Mouse (Mus musculus) hindbrain, postnatal 0 days (tissue): ENCODE measurements at regions not wholly inside any gene's neighbourhood (a gene's known extent, or its start where the extent isn't known, plus 50 kb on each side); places are given as distances from the start of the nearest gene placed in this dataset.

Experiments used
- ATAC-seq: fragments of 200-750 bp; cut with Nextera tagmentation; 2 replicates; pipeline ENCODE4 v1.8.0; 2017; ENCODE audit warnings: mild to moderate bottlenecking, moderate TSS enrichment, moderate library complexity
- DNase-seq: peaks from one replicate; pipeline ENCODE4 v3.0.0-alpha.2; 2015; ENCODE audit warnings: low spot score
- H3K27ac ChIP-seq: fragments of 300-500 bp; sonication (generic); 2 replicates; pipeline ENCODE4 v1.5.1; 2014; ENCODE audit warnings: mild to moderate bottlenecking
- H3K27me3 ChIP-seq: fragments of 300-500 bp; sonication (generic); 2 replicates; pipeline ENCODE4 v1.6.1; 2014; ENCODE audit warnings: low read length, mixed read lengths; ENCODE audit not compliant: insufficient read depth
- H3K36me3 ChIP-seq: fragments of 300-500 bp; sonication (generic); 2 replicates; pipeline ENCODE4 v1.6.1; 2014; ENCODE audit warnings: low read length, mixed read lengths; ENCODE audit not compliant: insufficient read depth
- H3K4me1 ChIP-seq: fragments of 300-500 bp; sonication (generic); 2 replicates; pipeline ENCODE4 v1.6.1; 2014; ENCODE audit warnings: antibody characterized with exemption, low read length, mixed read lengths; ENCODE audit not compliant: insufficient read depth
- H3K4me2 ChIP-seq: fragments of 300-500 bp; sonication (generic); 2 replicates; pipeline ENCODE4 v1.6.1; 2014; ENCODE audit warnings: low read depth, mild to moderate bottlenecking, low read length, moderate library complexity, mixed read lengths
- H3K4me3 ChIP-seq: fragments of 300-500 bp; sonication (generic); 2 replicates; pipeline ENCODE4 v1.5.1; 2014; ENCODE audit warnings: low read length
- H3K9ac ChIP-seq: fragments of 300-500 bp; sonication (generic); replicated peaks from 2 replicates; pipeline ENCODE4 v1.6.1; 2014; ENCODE audit warnings: mild to moderate bottlenecking, low read length, moderate library complexity, mixed read lengths
- H3K9me3 ChIP-seq: fragments of 300-500 bp; sonication (generic); 2 replicates; pipeline ENCODE4 v1.6.1; 2016; ENCODE audit warnings: low read length, mixed read lengths
- CTCF ChIP-seq: IDR thresholded peaks from 2 replicates; pipeline ENCODE4 v1.5.1; 2016; ENCODE audit warnings: antibody characterized with exemption, control low read depth, low read depth
- WGBS: fragments of 180-500 bp; shearing (Covaris S2); extraction: QIAGEN DNeasy Blood & Tissue Kit; methylation state at CpG from one replicate; pipeline ENCODE4 v1.1.7; 2014; 5-methylcytosine and 5-hydroxymethylcytosine counted together

DNA sequence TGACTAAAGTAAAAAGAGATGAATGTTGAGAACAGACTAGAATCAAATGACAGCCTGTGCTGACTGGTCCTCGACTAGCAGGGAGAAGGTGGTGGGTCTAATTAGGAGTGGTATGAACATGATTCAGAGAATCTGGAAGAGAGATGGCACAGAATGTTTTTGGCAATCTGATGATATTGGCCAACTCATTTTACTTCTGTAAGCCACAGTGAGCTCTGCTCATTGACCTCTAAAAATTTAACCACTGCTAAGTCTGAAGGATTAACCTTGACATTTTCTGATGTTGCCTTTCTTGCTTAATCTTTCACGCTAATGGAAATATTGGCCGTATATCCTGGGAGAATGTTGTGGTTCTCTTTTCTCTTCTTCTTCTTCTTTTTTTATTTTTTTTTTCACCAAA, 1041.6 kb upstream of the Got2 start:
- Histone ChIP-seq H3K9me3 (no peaks in the 10 kb centered on the region), H3K4me1 (no peaks in the 10 kb centered on the region), H3K27me3 (no peaks in the 10 kb centered on the region), H3K9ac (no peak overlapping the region), H3K4me3 (no peak overlapping the region), H3K36me3 (no peaks in the 10 kb centered on the region), H3K27ac (no peak overlapping the region), H3K4me2 (no peak overlapping the region)
- WGBS, result 63% methylated on average over 3 of the region's 3 CpGs
- ATAC-seq, result no peak
- DNase-seq, result no peak
- no peak for TF ChIP-seq CTCF

DNA sequence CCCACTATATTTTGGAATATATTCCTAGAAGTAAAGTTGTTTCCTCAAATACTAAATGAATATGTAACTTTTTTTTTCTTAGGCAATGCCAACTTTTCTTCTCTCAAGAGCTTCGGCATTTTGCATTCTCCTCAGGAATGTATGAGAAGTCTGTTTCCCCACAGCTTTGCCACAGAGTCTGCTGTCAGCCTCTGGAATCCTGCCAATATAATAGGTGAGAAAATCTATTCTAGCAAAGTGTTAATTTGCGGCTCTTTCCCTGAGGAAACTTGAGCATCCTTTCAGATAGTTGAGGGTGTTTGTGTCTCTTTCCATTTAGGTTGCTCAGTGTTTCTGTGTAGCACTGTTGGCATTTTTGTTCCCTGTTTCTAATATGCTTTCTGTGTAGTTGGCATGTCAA, 992.6 kb upstream of the Got2 start:
- DNase-seq (peak; percentile 14), ATAC-seq (no peak)
- H3K27me3 ChIP-seq, result no peaks in the 10 kb centered on the region
- H3K36me3 ChIP-seq, result no peaks in the 10 kb centered on the region
- H3K27ac ChIP-seq, result no peak overlapping the region
- no peaks in the 10 kb centered on the region for H3K9me3 ChIP-seq
- H3K4me2 ChIP-seq, result no peak overlapping the region
- no peak overlapping the region for H3K4me3 ChIP-seq
- WGBS, result 45% methylated on average over 2 of the region's 2 CpGs
- no peak for TF ChIP-seq CTCF
- H3K9ac ChIP-seq, result no peak overlapping the region
- H3K4me1 ChIP-seq, result no peaks in the 10 kb centered on the region

DNA sequence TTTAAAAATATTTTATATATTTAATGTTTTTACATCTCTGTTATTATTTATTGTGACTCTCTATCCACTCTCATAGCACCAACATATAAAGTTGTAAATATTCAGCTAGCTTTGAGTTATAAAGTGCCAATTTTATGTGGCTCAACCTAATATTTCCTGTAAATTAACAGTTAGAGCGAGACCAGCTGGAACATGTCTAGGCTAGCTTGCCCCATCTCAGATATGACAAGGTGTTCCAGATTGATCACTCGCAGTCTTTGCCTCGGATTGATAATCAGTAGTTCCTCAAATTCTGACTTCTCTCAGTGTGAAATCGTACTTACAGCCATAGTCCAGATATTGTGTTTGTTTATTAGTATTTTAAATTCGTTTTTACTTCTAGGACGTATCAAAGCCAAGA, 990.4 kb upstream of the Got2 start:
- Histone ChIP-seq H3K36me3 (no peaks in the 10 kb centered on the region), H3K9me3 (no peaks in the 10 kb centered on the region), H3K27ac (no peak overlapping the region), H3K4me2 (no peak overlapping the region), H3K4me3 (no peak overlapping the region), H3K4me1 (no peaks in the 10 kb centered on the region), H3K9ac (no peak overlapping the region), H3K27me3 (no peaks in the 10 kb centered on the region)
- no peak for TF ChIP-seq CTCF
- DNase-seq (no peak), ATAC-seq (no peak)
- 87% methylated on average over 6 of the region's 6 CpGs for WGBS

DNA sequence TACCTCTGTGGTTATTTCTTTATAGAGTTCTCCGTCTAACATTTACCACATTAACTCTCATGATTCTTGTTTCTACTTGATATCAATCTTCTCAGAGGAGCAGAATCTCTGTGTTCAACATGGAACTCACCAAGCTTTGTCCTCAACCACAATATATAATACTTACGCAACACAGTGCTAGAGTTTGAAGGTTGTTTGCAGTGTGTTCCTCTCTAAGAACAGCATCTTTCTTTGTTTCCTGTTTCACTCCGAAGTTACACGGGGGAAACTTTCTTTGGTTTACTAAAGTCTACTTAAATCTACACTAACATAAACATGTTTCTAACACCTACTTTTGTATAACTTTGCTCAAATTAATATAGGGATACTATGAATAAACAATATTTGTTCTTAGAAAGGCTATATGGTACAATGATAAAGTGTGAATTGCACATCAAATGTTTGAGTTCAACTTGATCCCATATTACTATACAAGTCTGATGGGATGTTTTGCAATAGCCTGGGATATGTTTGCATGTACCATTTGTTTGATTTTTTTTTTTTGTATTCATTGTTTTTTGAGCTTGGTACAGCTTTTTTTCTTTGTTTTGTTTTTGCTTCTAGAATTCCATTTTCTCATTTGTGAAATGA, 985.2 kb upstream of the Got2 start:
- no peak for DNase-seq
- H3K27me3 ChIP-seq, result no peaks in the 10 kb centered on the region
- no peaks in the 10 kb centered on the region for H3K4me1 ChIP-seq
- WGBS, result 92% methylated on average over 4 of the region's 4 CpGs
- H3K4me2 ChIP-seq, result no peak overlapping the region
- H3K27ac ChIP-seq, result no peak overlapping the region
- no peak for ATAC-seq
- H3K9me3 ChIP-seq, result no peaks in the 10 kb centered on the region
- no peak overlapping the region for H3K4me3 ChIP-seq
- TF ChIP-seq CTCF, result no peak
- no peaks in the 10 kb centered on the region for H3K36me3 ChIP-seq
- no peak overlapping the region for H3K9ac ChIP-seq

DNA sequence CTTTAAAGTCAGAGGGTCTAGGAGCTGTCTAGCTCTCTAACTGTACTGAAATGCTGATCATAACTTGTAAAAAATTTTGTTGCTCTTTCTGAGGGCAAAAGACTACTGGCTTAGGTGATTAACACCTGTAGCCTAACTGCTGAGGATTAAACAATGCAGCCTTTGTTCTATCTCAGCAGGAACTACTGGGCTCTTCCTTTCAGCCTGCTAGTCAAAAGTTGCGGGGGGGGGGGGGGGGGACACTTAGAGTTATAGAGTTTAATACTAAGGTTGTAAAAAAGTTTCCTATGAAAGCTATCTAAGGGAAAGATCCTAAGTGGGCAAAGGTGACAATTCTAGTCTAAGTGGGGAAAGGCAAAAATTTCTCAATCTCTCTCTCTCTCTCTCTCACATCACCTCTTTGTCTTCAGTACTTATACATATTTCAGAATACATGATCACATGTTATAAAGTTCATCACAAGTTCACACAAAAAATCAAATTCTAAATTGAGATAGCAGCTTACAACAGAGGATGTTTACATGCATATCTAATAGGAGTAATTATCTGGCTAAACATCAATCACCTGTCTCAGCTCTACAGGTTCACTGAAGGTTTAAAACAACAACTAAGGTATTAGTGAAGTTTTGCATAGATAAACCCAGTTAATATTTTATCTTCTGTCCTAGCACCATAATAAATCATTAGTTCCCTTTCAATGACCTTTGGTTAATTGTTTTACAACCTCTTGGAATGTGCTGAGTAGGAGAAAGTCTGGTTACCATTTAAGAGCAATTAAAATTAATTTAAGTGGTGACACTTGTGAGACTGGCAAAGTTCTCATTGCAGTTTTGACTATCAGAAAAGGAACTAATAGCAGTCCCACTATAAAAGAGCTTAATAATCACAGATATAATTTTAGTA, 980.1 kb upstream of the Got2 start:
- H3K9ac ChIP-seq, result no peak overlapping the region
- no peaks in the 10 kb centered on the region for H3K4me1 ChIP-seq
- no peak for DNase-seq
- no peak overlapping the region for H3K4me2 ChIP-seq
- H3K4me3 ChIP-seq, result no peak overlapping the region
- no peak for ATAC-seq
- H3K9me3 ChIP-seq, result no peaks in the 10 kb centered on the region
- H3K36me3 ChIP-seq, result no peaks in the 10 kb centered on the region
- no peak overlapping the region for H3K27ac ChIP-seq
- H3K27me3 ChIP-seq, result no peaks in the 10 kb centered on the region
- no peak for TF ChIP-seq CTCF
- WGBS, result 11% methylated on average over 1 of the region's 1 CpGs

DNA sequence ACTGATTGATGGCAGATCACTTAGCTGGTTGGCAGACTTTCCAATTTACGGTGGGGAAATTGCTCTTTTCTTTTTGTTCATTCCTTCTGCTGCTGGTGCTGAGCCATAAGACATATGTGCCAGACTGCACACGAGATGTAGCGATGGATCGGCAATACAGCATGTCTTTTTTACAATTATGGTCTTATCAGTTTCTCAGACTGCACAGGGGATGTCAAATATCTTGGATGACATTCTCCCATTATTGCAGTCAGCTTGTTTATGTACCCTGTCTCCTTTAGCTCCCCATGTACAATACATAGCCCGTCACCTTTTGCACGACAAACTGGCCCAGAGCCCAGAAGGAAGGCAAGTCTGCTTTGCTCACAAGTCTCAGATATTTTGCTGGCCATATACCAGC, 976.3 kb upstream of the Got2 start:
- H3K4me2 ChIP-seq, result peak overlapping the region; percentile 38

More for the DNA sequence above, 976.3 kb upstream of the Got2 start:
- Histone ChIP-seq H3K4me3 (peak overlapping the region; percentile 7; the same call in 1 of the 2 replicates), H3K27ac (no peak overlapping the region), H3K9ac (no peak overlapping the region), H3K9me3 (no peaks in the 10 kb centered on the region), H3K36me3 (no peaks in the 10 kb centered on the region), H3K4me1 (no peaks in the 10 kb centered on the region), H3K27me3 (no peaks in the 10 kb centered on the region)
- ATAC-seq (no peak), DNase-seq (peak; percentile 53)
- 19% methylated on average over 6 of the region's 6 CpGs for WGBS
- no peak for TF ChIP-seq CTCF
